ENCODE assay signal across 11 mouse cellular contexts in the genomic region with DNA sequence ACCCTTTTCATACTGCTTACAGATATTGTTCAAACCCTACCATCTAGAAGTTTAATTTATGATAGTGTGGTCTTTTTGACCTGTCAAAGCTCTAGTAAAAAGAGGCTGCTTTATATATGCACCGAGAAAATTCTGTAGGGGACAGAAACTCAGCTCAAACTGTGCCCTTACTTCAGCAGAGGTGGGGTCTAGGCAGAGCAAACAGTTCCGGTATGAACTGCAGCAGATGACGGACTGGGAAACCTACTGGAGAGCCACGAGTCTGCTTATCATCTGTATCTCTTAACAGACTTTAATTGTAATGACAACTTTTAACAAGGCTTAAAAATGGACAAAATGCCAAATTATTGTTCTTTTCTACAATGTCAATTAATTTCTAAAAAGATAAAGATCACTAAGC.
"Had no signal": no experiment of that assay in that cellular context is flagged by ENCODE, and none has a peak within 500 bp of the region (broad histone marks: within the 10 kb centered on the region; RNA-seq: fewer than 3 reads in every experiment).

No protein-coding gene starts in this region.

- H3K4me3 ChIP-seq: limb, embryonic 15.5 days; liver, embryonic 15.5 days had no signal

- DNase-seq: kidney, adult 8-10 months; kidney, postnatal 25 days; layer of hippocampus, adult 9-11 months; lung, embryonic 14.5 days; lung, postnatal 14 days; thymus, postnatal 4 days had no signal

- ATAC-seq: intestine, postnatal 0 days had no signal

- H3K27ac ChIP-seq: limb, embryonic 15.5 days; liver, embryonic 15.5 days; macrophage; stomach, postnatal 0 days had no signal

- H3K9me3 ChIP-seq: limb, embryonic 15.5 days; liver, embryonic 15.5 days had no signal

- H3K27me3 ChIP-seq: limb, embryonic 15.5 days; liver, embryonic 15.5 days had no signal

- H3K36me3 ChIP-seq: limb, embryonic 15.5 days; liver, embryonic 15.5 days had no signal

- H3K9ac ChIP-seq: limb, embryonic 15.5 days; liver, embryonic 15.5 days; lung, embryonic 14.5 days had no signal
